Mouse (Mus musculus) c-Kit-positive CD71-positive TER-119-positive erythroid progenitor cells, embryonic 14.5 days (primary cell): Measurements from ENCODE around the gene Tmc4.
"Not testable (repeated sequence)": the region's sequence is repeated elsewhere in the genome, so short reads cannot be mapped to it uniquely, and the experiment has no call there.

Experiments used
- DNase-seq: peaks from one replicate; pipeline ENCODE4 v3.0.0-alpha.2; 2013; ENCODE audit warnings: low spot score

The Tmc4 gene

GRCm38 (mm10) chr7:3677342-3677741, at the start of gene Tmc4:
Gene Tmc4 (minus strand): TSS chr7:3677553.
- DNase-seq = no peak

- DNase-seq = not testable (repeated sequence)
These were observed 48.1 kb upstream of the Tmc4 start for GRCm38 (mm10) chr7:3725459-3725858.

- not testable (repeated sequence) for DNase-seq
These were observed 42.9 kb upstream of the Tmc4 start, which contains the start of gene Pirb for GRCm38 (mm10) chr7:3720268-3720667. Gene Pirb (minus strand): TSS chr7:3720391.

- no peak for DNase-seq
These were observed 37.9 kb upstream of the Tmc4 start for GRCm38 (mm10) chr7:3715249-3715648.

GRCm38 (mm10) chr7:3712264-3712942, 35.0 kb upstream of the Tmc4 start:
- DNase-seq = no peak

GRCm38 (mm10) chr7:3709000-3709399, 31.6 kb upstream of the Tmc4 start:
- DNase-seq = no peak

- not testable (repeated sequence) for DNase-seq
These were observed 31.2 kb upstream of the Tmc4 start for GRCm38 (mm10) chr7:3708447-3708980.

GRCm38 (mm10) chr7:3707568-3708413, 30.4 kb upstream of the Tmc4 start:
- DNase-seq = no peak

GRCm38 (mm10) chr7:3707027-3707426, 29.7 kb upstream of the Tmc4 start:
- peak; percentile 44 for DNase-seq

- DNase-seq = no peak
These were observed 29.1 kb upstream of the Tmc4 start for GRCm38 (mm10) chr7:3706343-3706934.

GRCm38 (mm10) chr7:3705911-3706310, 28.6 kb upstream of the Tmc4 start:
- no peak for DNase-seq

GRCm38 (mm10) chr7:3705461-3705860, 28.1 kb upstream of the Tmc4 start:
- not testable (repeated sequence) for DNase-seq

- no peak for DNase-seq
These were observed 27.1 kb upstream of the Tmc4 start for GRCm38 (mm10) chr7:3704475-3704874.

- DNase-seq = peak; percentile 97
These were observed 26.6 kb upstream of the Tmc4 start, which contains the start of gene Rps9 for GRCm38 (mm10) chr7:3703879-3704441. Gene Rps9 (plus strand): TSS chr7:3703993.

GRCm38 (mm10) chr7:3703148-3703878, 26.0 kb upstream of the Tmc4 start:
- no peak for DNase-seq

GRCm38 (mm10) chr7:3698471-3698870, 21.1 kb upstream of the Tmc4 start:
- DNase-seq = no peak

GRCm38 (mm10) chr7:3694949-3695305, 17.6 kb upstream of the Tmc4 start:
- DNase-seq = not testable (repeated sequence)

- peak; percentile 56 for DNase-seq
These were observed 17.0 kb upstream of the Tmc4 start for GRCm38 (mm10) chr7:3694076-3694948.

- DNase-seq = no peak
These were observed 16.4 kb upstream of the Tmc4 start for GRCm38 (mm10) chr7:3693809-3694075.

GRCm38 (mm10) chr7:3692987-3693808, 15.8 kb upstream of the Tmc4 start, which contains the start of gene Mboat7:
Gene Mboat7 (minus strand): TSS chr7:3693523.
- DNase-seq = peak; percentile 93
